ENCODE assay signal across 9 mouse cellular contexts in the genomic region with DNA sequence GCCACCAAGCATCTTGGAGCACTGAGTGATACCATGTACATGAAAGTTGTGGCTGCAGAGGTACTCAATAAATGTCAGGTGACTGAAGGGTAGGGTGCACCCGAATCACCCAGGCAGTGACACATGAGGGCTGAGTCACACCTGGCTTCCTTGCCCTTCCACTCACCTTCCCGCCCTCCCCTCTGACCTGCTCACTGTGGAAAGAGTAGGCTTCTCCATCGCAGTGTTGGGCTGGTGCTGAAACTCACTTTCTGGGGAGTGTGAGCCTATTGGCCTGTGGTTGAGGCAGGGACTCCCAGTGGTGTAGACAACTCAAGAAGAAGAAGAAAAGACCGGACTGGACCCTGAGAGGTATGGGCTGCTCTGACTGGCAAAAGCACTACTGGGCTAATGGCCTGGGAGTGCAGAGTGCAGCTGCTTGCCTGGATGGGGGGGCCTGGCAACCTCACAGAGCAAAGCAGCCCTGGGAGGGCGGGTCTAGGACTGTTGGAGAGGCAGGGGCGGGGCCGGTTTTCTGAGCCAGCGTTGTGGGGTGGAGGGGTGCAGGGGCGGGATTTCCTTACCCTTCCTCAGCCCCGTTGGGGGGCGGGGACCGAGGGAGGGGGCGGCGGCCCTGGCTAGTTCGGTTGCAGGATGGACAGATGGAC. TPM values are rescaled to one million over a fixed set of nuclear protein-coding genes. Genes with fewer than 3 reads are reported as not detected.
A peak's percentile ranks its signal among the peaks of the same experiment; 100 is the strongest.
DNase-seq lines count a peak whose midpoint lies in the region; ATAC-seq lines count a peak whose summit lies in the region.
"Had no signal": no experiment of that assay in that cellular context is flagged by ENCODE, and none has a peak within 500 bp of the region (broad histone marks: within the 10 kb centered on the region; RNA-seq: fewer than 3 reads in every experiment).

No protein-coding gene starts in this region.

- WGBS in embryonic facial prominence, embryonic 11.5 days = 20% methylated on average over 15 of the region's 15 CpGs

- peaks cover 3% of the 10 kb centered on the region; the same call in 1 of the 2 replicates for H3K4me1 ChIP-seq in embryonic facial prominence, embryonic 11.5 days (ENCODE audit: control insufficient read depth, insufficient read depth, low read length)

- peak; percentile 46 for DNase-seq in ovary, postnatal 36 days (ENCODE audit: low spot score)
- no peak for DNase-seq in ovary, adult 18-20 months (ENCODE audit: low spot score)
- DNase-seq in embryonic facial prominence, embryonic 11.5 days (ENCODE audit: low spot score) = peak; percentile 48
- peak; percentile 58 to 67 for DNase-seq in heart, postnatal 14 days
- peak; percentile 56 to 72 for DNase-seq in lung, adult 18-20 months
- no peak for DNase-seq in adipocyte (ENCODE audit: low spot score)
- DNase-seq in layer of hippocampus, postnatal 10 days (ENCODE audit: low spot score in 2 of 2) = no peak
- no peak for DNase-seq in thymus, postnatal 25 days

- no peak overlapping the region for H3K4me2 ChIP-seq in embryonic facial prominence, embryonic 11.5 days (ENCODE audit: low read depth, low read length)

- no peaks in the 10 kb centered on the region for H3K9me3 ChIP-seq in embryonic facial prominence, embryonic 11.5 days (replicated peaks; ENCODE audit: control insufficient read depth, low read length)

- intact Hi-C loops in heart, postnatal 14 days (cut with DNase I) = no loop called here

- ATAC-seq in embryonic facial prominence, embryonic 11.5 days (replicated peaks; ENCODE audit: insufficient number of reproducible peaks, low FRiP score, low TSS enrichment, low read depth) = no peak

- no peaks in the 10 kb centered on the region for H3K36me3 ChIP-seq in embryonic facial prominence, embryonic 11.5 days (replicated peaks; ENCODE audit: control insufficient read depth, insufficient read depth, low read depth, low read length)

- H3K27ac ChIP-seq in embryonic facial prominence, embryonic 11.5 days (replicated peaks; ENCODE audit: low read depth, low read length) = no peak overlapping the region
- H3K27ac ChIP-seq: macrophage had no signal

- no peak overlapping the region for H3K4me3 ChIP-seq in embryonic facial prominence, embryonic 11.5 days (ENCODE audit: low read depth, low read length)

- no peak overlapping the region for H3K9ac ChIP-seq in embryonic facial prominence, embryonic 11.5 days (replicated peaks; ENCODE audit: low read length)

- no peaks in the 10 kb centered on the region for H3K27me3 ChIP-seq in embryonic facial prominence, embryonic 11.5 days (ENCODE audit: control insufficient read depth, insufficient read depth, low read length)

RNA-seq across cellular contexts. Expression of a gene that starts 2.0 kb away (rescaled TPM):
- polyA plus RNA-seq in embryonic facial prominence, embryonic 11.5 days (2014; fragmentation: Nextera tagmentation; extraction: Ambion mirVana) = 0.25 TPM in 1 of 2 replicates, not detected in the other
- under 1 TPM in 1 of 2 experiments, not detected in 1; 0.20 TPM for total RNA-seq in heart, postnatal 14 days (2021)
- total RNA-seq in layer of hippocampus, postnatal 10 days (2021) = under 1 TPM in 1 of 2 experiments, not detected in 1; 0.41 TPM
- polyA plus RNA-seq: macrophage had no signal

RNA-seq across cellular contexts. Expression of a gene that starts 3.8 kb away (rescaled TPM):
- 7.8 TPM in 2 replicates for polyA plus RNA-seq in embryonic facial prominence, embryonic 11.5 days (2014; fragmentation: Nextera tagmentation; extraction: Ambion mirVana)
- 1 to 10 TPM; 1.9 to 3.2 TPM for total RNA-seq in heart, postnatal 14 days (2021)
- total RNA-seq in layer of hippocampus, postnatal 10 days (2021) = 10 to 100 TPM; 20.9 to 26.7 TPM

RNA-seq across cellular contexts. Expression of a gene that starts 34.4 kb away (rescaled TPM):
- polyA plus RNA-seq in embryonic facial prominence, embryonic 11.5 days (2014; fragmentation: Nextera tagmentation; extraction: Ambion mirVana) = 1.1 and 2.4 TPM in 2 replicates
- total RNA-seq in heart, postnatal 14 days (2021) = 1 to 10 TPM in 1 of 2 experiments, under 1 TPM in 1; 0.33 to 1.1 TPM
- total RNA-seq in layer of hippocampus, postnatal 10 days (2021) = 1 to 10 TPM; 3.9 to 4.8 TPM

RNA-seq across cellular contexts. Expression of a gene that starts 50.5 kb away (rescaled TPM):
- 33.2 and 37.0 TPM in 2 replicates for polyA plus RNA-seq in embryonic facial prominence, embryonic 11.5 days (2014; fragmentation: Nextera tagmentation; extraction: Ambion mirVana)
- total RNA-seq in heart, postnatal 14 days (2021) = 10 to 100 TPM; 49.5 to 50.0 TPM
- total RNA-seq in layer of hippocampus, postnatal 10 days (2021) = 10 to 100 TPM; 37.7 to 47.2 TPM

RNA-seq across cellular contexts. Expression of a gene that starts 51.4 kb away (rescaled TPM):
- polyA plus RNA-seq in embryonic facial prominence, embryonic 11.5 days (2014; fragmentation: Nextera tagmentation; extraction: Ambion mirVana) = 412 and 422 TPM in 2 replicates
- 1,000 to 10,000 TPM; 2,254 to 2,272 TPM for total RNA-seq in heart, postnatal 14 days (2021)
- total RNA-seq in layer of hippocampus, postnatal 10 days (2021) = 100 to 1,000 TPM; 348 to 361 TPM

Comparison
In these comparisons a context has a peak if more than half of its experiments do, and no peak if none do; other contexts are left out.
1. DNase-seq: peak in ovary, postnatal 36 days (single experiment), embryonic facial prominence, embryonic 11.5 days (single experiment), heart, postnatal 14 days (2 of 2) and lung, adult 18-20 months (2 of 2); none in ovary, adult 18-20 months (single experiment), adipocyte (single experiment), layer of hippocampus, postnatal 10 days (0 of 2) and thymus, postnatal 25 days (single experiment).
2. RNA of a gene that starts 3.8 kb away (total RNA-seq): 20.9 to 26.7 TPM in layer of hippocampus, postnatal 10 days; 1.9 to 3.2 TPM in heart, postnatal 14 days; every median in the first group is over 4 times any median in the second.